Mouse (Mus musculus) MEL (cell line): ENCODE data around the gene Clic4.

Experiments used
- CTCF ChIP-seq, 3 experiments: IDR thresholded peaks in 2 of 3; conservative IDR thresholded peaks in 1 of 3; 2 replicates each; pipeline ENCODE4 v1.5.1; 2011 to 2012; ENCODE audit warnings: low read length in 3 of 3, low read depth in 2 of 3, mild to moderate bottlenecking in 2 of 3, improper control_type of control experiment in 1 of 3, inconsistent platforms in 1 of 3, mixed read lengths in 1 of 3, moderate library complexity in 1 of 3; ENCODE audit not compliant: control insufficient read depth in 1 of 3, insufficient read depth in 1 of 3, poor library complexity in 1 of 3, severe bottlenecking in 1 of 3
- EP300 ChIP-seq, 2 experiments: IDR thresholded peaks; 2 replicates each; pipeline ENCODE4 v1.6.1; 2011; ENCODE audit warnings: improper control_type of control experiment in 2 of 2, low read length in 2 of 2, low read depth in 1 of 2, mild to moderate bottlenecking in 1 of 2
- KAT2A ChIP-seq: conservative IDR thresholded peaks from 2 replicates; pipeline ENCODE4 v1.6.1; 2012; ENCODE audit warnings: low read depth, low read length, improper control_type of control experiment, inconsistent platforms
- MAZ ChIP-seq: IDR thresholded peaks from 2 replicates; pipeline ENCODE4 v1.6.1; 2012; ENCODE audit warnings: low read depth, mild to moderate bottlenecking, inconsistent platforms, low read length, improper control_type of control experiment
- MXI1 ChIP-seq: IDR thresholded peaks from 2 replicates; pipeline ENCODE4 v1.6.1; 2011; ENCODE audit warnings: mild to moderate bottlenecking, low read depth, low read length, improper control_type of control experiment
- MYB ChIP-seq: IDR thresholded peaks from 2 replicates; pipeline ENCODE4 v1.6.1; 2011; ENCODE audit warnings: mild to moderate bottlenecking, low read depth, low read length, improper control_type of control experiment
- MYC ChIP-seq: IDR thresholded peaks from 2 replicates; pipeline ENCODE4 v1.6.1; 2011; ENCODE audit warnings: low read depth, mild to moderate bottlenecking, low read length, improper control_type of control experiment, moderate library complexity
- NELFE ChIP-seq: IDR thresholded peaks from 2 replicates; pipeline ENCODE4 v1.6.1; 2011; ENCODE audit warnings: low read depth, low read length, improper control_type of control experiment
- POLR2AphosphoS2 ChIP-seq: IDR thresholded peaks from 2 replicates; pipeline ENCODE4 v1.6.1; 2011; ENCODE audit warnings: low read length, improper control_type of control experiment
- POLR2AphosphoS5 ChIP-seq: IDR thresholded peaks from 2 replicates; pipeline ENCODE4 v1.6.1; 2012; ENCODE audit warnings: low read depth, borderline replicate concordance, mild to moderate bottlenecking, inconsistent platforms, low read length, moderate library complexity, mixed read lengths
- SIN3A ChIP-seq: IDR thresholded peaks from 2 replicates; pipeline ENCODE4 v1.6.1; 2012; ENCODE audit warnings: low read length, improper control_type of control experiment, inconsistent platforms
- ZKSCAN1 ChIP-seq: IDR thresholded peaks from 2 replicates; pipeline ENCODE4 v1.6.1; 2012; ENCODE audit warnings: low read depth, mild to moderate bottlenecking, inconsistent platforms, low read length, improper control_type of control experiment, moderate library complexity
- ZNF384 ChIP-seq: IDR thresholded peaks from 2 replicates; pipeline ENCODE4 v1.6.1; 2012; ENCODE audit warnings: low read depth, mild to moderate bottlenecking, inconsistent platforms, low read length, improper control_type of control experiment

DNA sequence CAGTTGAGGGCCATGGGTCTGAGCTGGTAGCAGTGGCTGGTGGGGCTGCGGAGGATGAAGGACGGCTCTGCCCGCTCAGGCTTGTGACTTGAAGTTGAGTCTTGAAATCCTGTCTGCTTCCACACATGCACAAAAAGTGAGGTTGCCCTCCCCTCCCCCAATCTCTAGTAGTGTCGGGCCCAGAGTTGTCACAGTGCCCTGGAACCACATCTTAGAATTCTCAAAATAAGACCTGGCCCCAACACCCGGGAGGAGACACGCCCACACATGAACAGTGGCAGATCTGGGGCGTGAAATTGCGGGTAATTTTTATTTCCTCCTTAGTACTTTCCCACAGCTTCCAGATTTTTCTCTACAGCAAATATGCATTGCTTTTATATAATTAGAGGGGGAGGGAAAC lies 74.8 kb downstream of the Clic4 start:
- TF ChIP-seq POLR2AphosphoS2 (no peak; the same call in 1 of the 2 replicates), CTCF (IDR thresholded peaks at IDR 0.05 in 2 of 3, conservative IDR thresholded peaks at IDR 0.05 in 1 of 3; ENCODE audit: control insufficient read depth in 1 of 3, insufficient read depth in 1 of 3, low read depth in 2 of 3, low read length in 3 of 3, poor library complexity in 1 of 3, severe bottlenecking in 1 of 3) (no peak), MAZ (no peak), MYC (no peak), NELFE (no peak), SIN3A (no peak), MYB (no peak), EP300 (IDR thresholded peaks at IDR 0.05; ENCODE audit: low read depth in 1 of 2, low read length in 2 of 2) (no peak), MXI1 (no peak), POLR2AphosphoS5 (no peak), KAT2A (no peak), ZNF384 (no peak), ZKSCAN1 (no peak)
